Mouse (Mus musculus): ENCODE measurements at regions not wholly inside any gene's neighbourhood (a gene's known extent, or its start where the extent isn't known, plus 50 kb on each side); places are given as distances from the start of the nearest gene placed in this dataset.
A peak's percentile ranks its signal among the peaks of the same experiment; 100 is the strongest.
"Not testable (repeated sequence)": the region's sequence is repeated elsewhere in the genome, so short reads cannot be mapped to it uniquely, and the experiment has no call there.

DNA sequence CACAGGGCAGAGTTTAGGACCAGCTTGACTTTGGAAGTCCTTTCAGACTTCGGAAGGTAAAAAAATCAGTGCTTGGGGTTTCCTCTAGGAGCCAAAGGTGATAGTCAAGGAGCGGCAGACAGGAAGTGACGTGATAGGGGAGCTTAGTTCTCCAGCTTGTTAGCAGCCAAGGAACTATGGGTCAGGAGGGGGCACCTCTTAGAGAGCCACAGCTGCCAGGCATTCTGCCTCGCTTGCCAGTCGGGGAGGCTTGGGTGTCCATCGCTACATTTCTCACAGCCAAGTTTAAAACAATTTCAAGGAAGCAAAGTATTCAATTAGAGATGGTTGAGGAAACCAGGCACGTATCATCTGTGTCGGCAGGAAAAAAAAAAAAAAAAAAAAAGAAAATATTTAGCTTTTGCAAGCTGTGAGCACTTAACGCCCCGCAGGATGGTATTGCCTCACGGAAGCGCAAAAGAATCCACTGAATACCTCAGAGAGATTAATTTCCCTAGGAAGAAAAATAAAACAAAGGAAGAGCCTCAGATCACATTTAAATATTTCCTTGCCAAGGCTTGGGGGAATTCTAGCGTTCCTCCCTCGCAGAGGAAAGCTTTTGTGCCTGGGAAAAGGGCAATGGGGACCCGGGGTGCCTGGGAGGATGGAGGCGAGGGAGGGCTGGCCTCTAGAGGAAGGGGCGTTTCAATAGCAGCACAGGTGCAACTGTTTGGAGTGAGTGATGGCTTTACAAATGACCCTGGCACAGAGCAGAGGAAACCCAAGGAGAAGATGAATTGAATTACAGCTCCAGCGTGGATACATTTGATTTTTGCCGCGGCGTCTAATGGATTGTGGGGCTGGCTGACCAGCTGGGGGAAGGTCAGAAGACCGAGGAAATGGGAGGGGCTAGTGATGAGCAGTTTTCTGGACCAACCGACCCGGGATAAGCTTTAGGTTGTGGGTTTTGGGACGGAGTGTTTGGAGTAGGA, 261.1 kb upstream of the Nr5a2 start:
- no peak for DNase-seq (ENCODE audit: low spot score)

DNA sequence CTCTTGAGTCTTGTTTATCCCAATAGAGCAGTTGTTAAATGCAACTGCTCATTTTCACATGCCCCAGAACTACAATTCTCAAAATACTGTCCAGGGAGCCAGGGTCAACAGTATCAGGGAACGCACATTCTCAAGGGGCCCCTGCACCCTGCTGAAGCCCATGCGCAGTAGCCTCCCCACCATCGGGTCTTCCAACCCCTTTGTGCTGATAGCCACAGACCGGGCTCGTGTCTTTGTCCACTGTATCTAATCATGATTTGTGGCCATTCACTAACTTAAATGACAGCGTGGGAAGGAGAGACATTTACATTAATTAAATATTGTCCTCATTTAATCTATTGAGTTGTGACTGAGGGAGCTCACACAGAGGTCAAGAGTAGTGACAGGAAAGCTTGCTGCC, 260.0 kb upstream of the Nr5a2 start:
- no peak for DNase-seq (ENCODE audit: low spot score)

GRCm38 (mm10) chr1:137218611-137219010, 258.4 kb upstream of the Nr5a2 start:
- DNase-seq (ENCODE audit: low spot score): no peak

DNA sequence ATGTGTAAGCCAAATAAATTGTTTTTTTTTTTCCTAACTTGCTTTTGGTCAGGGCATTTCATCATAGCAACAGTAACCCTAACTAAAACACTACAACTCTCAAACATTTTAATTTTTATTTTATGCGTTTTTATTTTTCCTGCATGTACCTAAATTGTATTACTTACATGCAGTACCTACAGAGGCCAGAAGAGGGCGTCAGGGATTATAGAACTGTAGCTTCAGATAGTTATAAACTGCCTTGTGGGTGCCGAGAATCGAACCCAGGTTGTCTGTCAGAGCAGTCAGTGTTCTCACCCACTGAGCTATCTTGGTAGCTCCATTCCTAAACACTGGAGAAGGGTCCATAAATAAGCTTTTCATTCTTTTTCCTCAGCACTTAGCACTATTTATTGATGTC, 257.8 kb upstream of the Nr5a2 start:
- DNase-seq (ENCODE audit: low spot score): no peak

DNA sequence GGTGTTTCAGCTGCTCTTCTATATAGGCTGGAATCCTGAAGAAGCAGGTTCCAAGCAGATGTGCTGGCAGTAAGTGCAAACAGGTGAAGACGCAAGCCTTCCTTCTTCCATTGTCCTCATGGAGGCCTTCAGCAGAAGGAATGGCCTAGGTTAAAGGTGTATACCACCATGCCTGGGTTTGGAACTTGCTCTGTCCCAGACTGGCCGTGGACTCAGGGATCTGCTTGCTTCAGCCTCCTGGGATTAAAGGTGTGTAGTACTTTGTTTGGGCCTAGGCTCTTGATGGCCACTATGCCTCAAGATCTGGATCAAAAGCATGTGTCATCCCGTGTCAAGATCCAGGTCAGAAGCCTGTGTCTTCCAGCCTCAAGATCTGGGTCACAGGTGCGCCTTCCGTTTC, 257.0 kb upstream of the Nr5a2 start:
- DNase-seq (ENCODE audit: low spot score): no peak

- DNase-seq (ENCODE audit: low spot score): not testable (repeated sequence)
Observed at GRCm38 (mm10) chr1:137214328-137214727, 254.1 kb upstream of the Nr5a2 start.

DNA sequence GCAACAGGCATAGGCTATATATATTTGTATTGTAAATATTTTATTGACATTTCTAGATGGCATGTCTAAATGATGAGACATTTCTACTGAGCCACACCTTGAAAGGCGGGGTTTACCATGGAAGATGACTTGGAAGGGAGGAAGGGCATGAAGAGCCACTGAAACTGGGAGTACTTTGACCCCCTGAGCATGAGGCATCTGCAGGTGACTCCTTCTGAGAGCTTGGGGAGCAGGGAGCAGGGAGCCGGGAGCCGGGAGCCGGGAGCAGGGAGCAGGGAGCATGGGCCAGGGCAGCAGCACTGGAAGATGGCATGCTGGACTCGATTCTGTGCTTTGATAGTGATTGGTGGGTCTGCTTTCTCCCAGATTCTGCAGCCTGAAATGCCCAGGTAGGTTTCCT, 253.5 kb upstream of the Nr5a2 start:
- no peak for DNase-seq (ENCODE audit: low spot score)

- DNase-seq (ENCODE audit: low spot score): no peak
Observed at GRCm38 (mm10) chr1:137212856-137213255, 252.6 kb upstream of the Nr5a2 start.

DNA sequence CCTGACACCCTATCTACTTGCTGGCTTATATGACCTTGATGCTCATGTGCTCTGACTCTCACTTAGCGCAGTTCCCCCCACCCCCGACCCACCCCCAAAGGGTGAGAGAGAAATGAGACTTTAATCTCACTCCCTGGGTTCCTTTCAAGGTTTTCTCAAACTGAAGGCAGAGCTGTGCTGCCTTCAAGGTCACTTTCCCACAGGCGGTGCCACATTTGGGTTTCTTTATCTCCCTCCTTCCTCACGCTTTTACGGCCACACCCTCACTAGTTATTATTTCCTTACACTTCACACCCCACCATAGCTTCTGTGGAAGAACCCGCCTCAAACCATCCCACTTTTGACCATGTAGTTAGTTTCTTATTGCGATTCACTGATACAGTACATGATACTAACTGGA, 244.1 kb upstream of the Nr5a2 start:
- DNase-seq (ENCODE audit: low spot score): peak; percentile 59

DNA sequence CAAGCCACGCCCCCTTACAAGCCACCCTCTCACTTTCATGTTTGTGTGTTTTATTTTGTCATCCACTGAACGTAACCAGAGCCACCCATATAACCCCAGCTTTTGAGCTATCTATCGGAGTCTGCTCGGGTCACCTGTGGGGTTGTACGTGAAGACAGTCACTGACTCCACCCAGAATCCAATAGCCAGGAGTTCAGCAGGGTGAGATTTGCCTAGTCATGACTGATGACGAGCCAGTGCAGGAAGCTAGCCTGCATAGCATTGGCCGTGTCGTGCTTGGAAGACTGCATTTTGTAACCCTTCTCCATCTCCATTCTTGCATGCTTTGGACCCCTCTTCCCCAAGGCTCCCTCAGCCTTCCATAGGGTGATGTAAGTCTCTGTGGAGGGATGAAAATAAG, 243.3 kb upstream of the Nr5a2 start:
- DNase-seq (ENCODE audit: low spot score): no peak

DNA sequence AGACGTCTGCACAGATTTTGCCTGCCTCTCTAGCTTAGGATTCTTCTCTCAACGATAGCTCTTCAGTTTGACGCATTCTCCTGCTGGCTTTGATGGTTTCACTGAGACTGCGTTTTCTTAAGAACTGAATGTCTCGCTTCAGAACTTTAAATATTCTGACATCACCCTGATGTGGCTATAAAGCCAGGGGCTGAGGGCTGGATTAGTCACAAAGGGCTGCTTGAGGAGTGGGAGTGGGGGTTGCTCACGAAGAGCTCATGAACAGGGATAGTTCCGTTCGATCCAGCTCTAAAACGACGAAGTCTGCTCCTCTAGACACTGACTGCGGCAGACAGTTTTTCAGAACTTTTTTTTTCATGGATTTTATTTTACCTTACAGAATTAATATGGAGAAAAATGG, 240.7 kb upstream of the Nr5a2 start:
- no peak for DNase-seq (ENCODE audit: low spot score)

DNA sequence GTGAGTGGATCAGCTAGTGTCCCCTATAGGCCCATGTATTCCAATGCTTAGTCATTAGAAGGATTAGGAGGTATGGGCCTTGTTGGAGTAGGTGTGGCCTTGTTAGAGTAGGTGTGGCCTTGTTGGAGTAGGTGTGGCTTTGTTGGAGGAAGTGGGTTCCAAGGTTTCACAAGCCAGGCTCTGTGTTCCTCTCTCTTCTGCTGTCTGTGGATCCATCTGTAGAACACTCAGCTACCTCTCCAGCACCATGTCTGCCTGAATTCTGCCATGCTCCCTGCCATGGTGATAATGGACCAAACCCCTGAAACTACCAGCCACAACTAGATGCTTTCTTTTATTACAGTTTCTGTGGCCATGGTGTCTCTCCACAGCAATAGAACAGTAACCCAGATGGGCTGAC, 235.7 kb upstream of the Nr5a2 start:
- no peak for DNase-seq (ENCODE audit: low spot score)

DNA sequence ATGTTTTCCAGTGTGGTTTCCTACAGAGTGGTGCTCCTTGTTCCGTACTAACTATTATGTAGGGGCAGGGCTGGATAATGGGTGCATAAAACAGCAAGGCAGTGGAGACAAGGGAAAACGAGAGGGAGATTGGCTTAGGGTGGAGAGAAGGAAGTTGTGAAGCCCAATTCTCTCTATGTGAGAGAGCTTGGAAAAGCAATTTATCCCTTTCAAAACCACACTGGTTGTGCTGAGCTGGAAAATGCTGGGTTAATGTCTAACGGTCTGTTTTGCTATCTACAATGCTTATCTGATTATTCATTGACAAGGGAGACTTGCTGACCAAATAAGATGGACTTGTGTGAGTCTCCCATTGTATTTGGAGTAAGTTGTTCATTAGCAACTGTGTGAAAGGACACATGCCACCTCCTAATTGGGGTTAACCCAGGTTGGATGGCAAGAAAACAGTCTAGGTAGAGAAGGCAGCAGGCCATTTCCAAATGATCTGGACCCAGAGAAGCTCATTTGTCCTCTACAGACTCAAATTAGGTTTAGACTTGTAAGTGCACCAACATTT, 234.9 kb upstream of the Nr5a2 start:
- no peak for DNase-seq (ENCODE audit: low spot score)

DNA sequence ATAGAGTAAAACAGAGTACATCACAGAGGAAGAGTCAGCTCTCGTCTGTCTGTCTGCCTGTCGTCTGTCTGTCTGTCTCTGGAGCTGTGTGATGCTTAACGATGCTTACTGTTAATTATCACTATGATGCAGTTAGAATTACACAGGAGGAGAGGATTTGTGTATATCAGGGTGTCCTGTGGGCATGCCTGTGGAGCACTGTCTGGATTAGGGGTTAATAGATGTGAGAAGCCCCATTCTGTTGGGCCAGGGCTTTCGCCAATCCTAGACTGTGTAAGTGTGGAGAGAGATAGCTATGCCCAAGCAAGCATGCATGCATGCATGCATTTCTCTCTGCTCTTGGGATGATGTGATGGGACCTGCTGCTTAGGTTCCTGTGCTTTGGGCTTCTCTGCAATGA, 218.0 kb upstream of the Nr5a2 start:
- no peak for DNase-seq (ENCODE audit: low spot score)

- DNase-seq (ENCODE audit: low spot score): no peak
Observed at GRCm38 (mm10) chr1:137176696-137177095, 216.4 kb upstream of the Nr5a2 start.

GRCm38 (mm10) chr1:137174081-137174480, 213.8 kb upstream of the Nr5a2 start:
- DNase-seq (ENCODE audit: low spot score): no peak

- no peak for DNase-seq (ENCODE audit: low spot score)
Observed at GRCm38 (mm10) chr1:137172128-137172527, 211.9 kb upstream of the Nr5a2 start.

DNA sequence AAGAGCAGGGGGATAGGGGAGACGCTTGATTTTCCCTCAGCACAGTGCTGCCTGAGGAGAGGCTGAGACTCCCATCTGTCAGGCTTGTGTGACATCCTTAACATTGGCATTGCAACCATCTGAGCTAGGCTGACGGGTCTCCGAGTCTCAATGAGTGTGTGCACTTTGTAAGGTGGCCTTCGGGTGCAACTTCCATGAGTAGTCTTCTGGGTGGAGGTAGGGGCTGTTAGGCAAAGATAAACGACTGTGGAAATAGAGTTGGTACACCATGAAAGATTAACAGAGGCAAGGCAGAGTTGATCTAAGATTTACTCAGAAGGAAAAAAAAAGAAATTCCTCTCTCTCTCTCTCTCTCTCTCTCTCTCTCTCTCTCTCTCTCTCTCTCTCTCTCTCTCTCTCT, 211.2 kb upstream of the Nr5a2 start:
- no peak for DNase-seq (ENCODE audit: low spot score)

- no peak for DNase-seq (ENCODE audit: low spot score)
Observed at GRCm38 (mm10) chr1:137147891-137148290, 187.6 kb upstream of the Nr5a2 start.

GRCm38 (mm10) chr1:137141879-137142570, 181.8 kb upstream of the Nr5a2 start:
- no peak for DNase-seq (ENCODE audit: low spot score)

DNA sequence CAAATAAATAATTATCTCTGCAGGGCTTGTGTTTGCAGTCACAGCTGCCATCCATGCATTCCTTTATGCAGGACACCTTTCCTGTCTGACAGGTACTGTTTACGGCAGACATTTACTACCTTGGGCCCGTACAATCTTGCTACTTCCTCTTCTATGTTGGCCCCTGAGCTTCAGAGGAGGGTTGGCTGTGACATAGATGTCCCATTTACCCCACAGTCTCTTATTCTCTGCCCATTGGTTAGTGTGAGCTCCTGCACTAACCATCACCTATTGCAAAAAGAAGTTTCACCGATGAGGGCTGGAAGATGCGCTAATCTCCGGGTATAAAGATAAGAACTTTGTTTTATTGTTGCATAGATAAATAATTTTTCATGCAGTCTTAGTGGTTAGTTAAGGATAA, 181.1 kb upstream of the Nr5a2 start:
- DNase-seq (ENCODE audit: low spot score): no peak

DNA sequence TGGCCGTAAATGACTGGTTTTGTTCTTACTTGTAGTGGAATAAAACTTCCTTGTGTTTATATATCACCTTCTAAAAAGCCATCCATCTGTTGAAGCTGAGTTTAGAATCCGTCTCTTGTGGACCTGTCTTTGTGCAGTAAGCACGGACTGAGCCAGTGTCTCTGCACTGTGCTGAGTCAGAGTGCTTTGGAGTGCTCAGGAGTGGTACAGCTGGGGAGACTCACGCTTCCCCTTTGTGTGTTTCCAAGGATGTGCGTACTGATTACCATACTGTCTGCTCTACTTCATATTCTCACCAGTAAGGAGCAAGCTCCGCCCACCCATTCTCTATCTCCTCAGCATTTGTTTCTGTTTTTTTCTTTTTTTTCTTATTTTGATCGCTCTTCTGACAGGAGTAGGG, 175.9 kb upstream of the Nr5a2 start:
- DNase-seq (ENCODE audit: low spot score): no peak

- DNase-seq (ENCODE audit: low spot score): no peak
Observed at GRCm38 (mm10) chr1:137133734-137134133, 173.5 kb upstream of the Nr5a2 start.

Data from testis, postnatal 14 days (tissue).